Mouse (Mus musculus) midbrain, embryonic 10.5 days (tissue): ENCODE measurements around the gene Eid3. TPM values are rescaled to one million over a fixed set of nuclear protein-coding genes. Genes with fewer than 3 reads are reported as not detected.

ENCODE experiments used
- DNase-seq: peaks from one replicate; pipeline ENCODE4 v3.0.0-alpha.2; 2017; ENCODE audit warnings: low spot score
- H3K27ac ChIP-seq: fragments of 300-500 bp; sonication (generic); replicated peaks from 2 replicates; pipeline ENCODE4 v1.5.1; 2016; ENCODE audit warnings: mild to moderate bottlenecking
- H3K27me3 ChIP-seq: fragments of 300-500 bp; sonication (generic); 2 replicates; pipeline ENCODE4 v1.6.1; 2016; ENCODE audit warnings: low read depth, mild to moderate bottlenecking; ENCODE audit not compliant: poor library complexity, severe bottlenecking
- H3K36me3 ChIP-seq: fragments of 300-500 bp; sonication (generic); 2 replicates; pipeline ENCODE4 v1.6.1; 2016; ENCODE audit warnings: mild to moderate bottlenecking, moderate library complexity
- H3K4me1 ChIP-seq: fragments of 300-500 bp; sonication (generic); 2 replicates; pipeline ENCODE4 v1.6.1; 2016
- H3K4me3 ChIP-seq: fragments of 300-500 bp; sonication (generic); 2 replicates; pipeline ENCODE4 v1.5.1; 2016; ENCODE audit warnings: mild to moderate bottlenecking, moderate library complexity
- H3K9me3 ChIP-seq: fragments of 300-500 bp; sonication (generic); replicated peaks from 2 replicates; pipeline ENCODE4 v1.6.1; 2016; ENCODE audit warnings: mild to moderate bottlenecking
- whole genome bisulfite sequencing: fragments of 180-500 bp; shearing (Covaris S2); methylation state at CpG from one replicate; pipeline ENCODE4 v1.1.7; 2016; 5-methylcytosine and 5-hydroxymethylcytosine counted together
- polyA plus RNA-seq: library from polyadenylated mRNA; unstranded; fragments of >200 nt; fragmentation: Nextera tagmentation; extraction: Ambion mirVana; gene quantifications from 2 replicates; pipeline ENCODE4 v1.2.1, GENCODE M21; 2016

Eid3 gene
- polyA plus RNA-seq, 1 experiment from 2014 or later, result 0.15 TPM

DNA sequence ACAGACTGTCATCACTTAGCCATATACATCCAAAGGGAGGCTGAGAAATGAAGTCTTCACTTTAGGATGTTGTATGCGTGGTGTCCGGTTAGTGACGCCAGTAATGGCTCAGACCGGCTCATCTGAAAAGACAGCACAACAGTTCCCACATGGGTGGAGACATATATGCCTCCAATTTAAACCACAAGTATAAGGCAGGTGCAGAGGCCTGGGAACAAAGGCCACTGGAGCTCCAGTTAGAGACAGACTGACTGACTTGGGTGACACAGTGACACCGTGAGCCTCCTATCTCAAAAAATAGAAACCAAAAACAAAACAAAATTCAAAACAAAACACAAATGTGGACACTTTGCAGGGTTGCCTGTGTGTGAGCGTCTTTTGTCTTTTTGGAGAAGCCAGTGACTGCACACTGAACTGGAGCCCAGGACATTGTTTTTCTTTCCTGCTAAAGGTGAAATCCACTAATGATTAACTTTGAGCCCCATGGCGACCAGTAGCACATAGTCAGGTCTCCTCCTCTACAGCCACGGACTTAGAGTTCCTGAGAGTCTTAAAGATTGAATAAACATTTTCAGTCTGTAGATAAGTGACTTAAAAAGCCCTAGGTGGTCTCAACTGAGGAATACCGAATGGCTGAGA, 18.5 kb upstream of the Eid3 start:
- no peaks in the 10 kb centered on the region for H3K9me3 ChIP-seq
- 87% methylated on average over 9 of the region's 9 CpGs for WGBS
- H3K4me1 ChIP-seq, result peaks cover 8% of the 10 kb centered on the region
- no peak overlapping the region for H3K4me3 ChIP-seq
- H3K36me3 ChIP-seq, result no peaks in the 10 kb centered on the region
- no peak for DNase-seq
- no peak overlapping the region for H3K27ac ChIP-seq
- no peaks in the 10 kb centered on the region for H3K27me3 ChIP-seq

DNA sequence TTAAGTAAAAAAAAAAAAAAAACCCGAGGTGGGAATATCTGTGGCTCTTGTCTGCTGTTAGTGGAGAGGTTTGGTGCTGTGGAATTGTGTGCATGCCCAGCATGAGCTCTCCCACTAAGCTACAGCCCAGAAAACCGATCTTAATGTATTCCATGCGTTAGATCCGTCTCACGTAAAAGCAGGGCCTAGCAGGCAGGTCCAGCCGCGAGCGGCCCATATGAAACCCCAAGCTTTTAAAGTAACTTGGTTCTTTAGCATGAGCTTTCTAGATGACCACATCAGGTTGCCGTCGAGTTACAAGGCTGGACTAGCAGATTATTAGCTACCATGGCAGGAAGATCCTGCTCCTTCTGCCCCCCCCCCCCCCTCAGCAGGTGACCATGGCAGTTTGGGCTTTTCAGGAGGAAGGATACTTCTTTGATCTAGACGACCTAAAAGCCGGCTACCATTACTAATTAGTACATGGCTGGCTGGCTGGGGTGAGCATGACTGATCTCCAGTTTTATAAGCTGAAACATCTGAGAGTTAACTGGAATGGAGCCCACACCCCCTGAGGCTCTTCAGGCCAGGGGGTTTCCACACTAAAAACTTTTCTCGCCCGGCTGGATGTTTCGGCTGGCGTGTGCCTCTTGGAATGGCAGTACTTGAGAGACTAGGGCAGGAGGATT, 16.6 kb upstream of the Eid3 start:
- Histone ChIP-seq H3K4me3 (no peak overlapping the region), H3K4me1 (peaks cover 8% of the 10 kb centered on the region), H3K9me3 (no peaks in the 10 kb centered on the region), H3K36me3 (no peaks in the 10 kb centered on the region), H3K27ac (no peak overlapping the region), H3K27me3 (no peaks in the 10 kb centered on the region)
- DNase-seq, result no peak
- 57% methylated on average over 16 of the region's 16 CpGs for WGBS

DNA sequence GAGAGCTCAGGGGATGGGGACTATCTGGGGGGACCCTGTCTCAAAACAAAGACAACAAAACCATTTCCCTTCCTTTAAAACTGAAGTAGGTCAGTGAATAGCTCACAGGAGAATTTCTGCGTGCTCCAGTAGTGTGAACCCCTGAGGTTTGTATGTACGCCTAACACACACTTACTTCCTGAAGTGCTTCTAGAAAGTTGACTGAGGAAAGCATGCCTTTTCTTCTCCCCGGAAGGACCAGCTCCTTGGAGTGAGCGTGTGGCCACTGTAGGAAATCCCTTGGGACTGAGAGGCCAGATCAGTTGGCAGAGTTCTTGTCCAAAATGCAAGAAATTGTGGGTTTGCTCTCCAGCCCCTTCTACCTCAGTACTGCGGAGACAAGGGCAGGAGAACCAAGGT, 16.1 kb upstream of the Eid3 start:
- H3K4me1 ChIP-seq, result peaks cover 8% of the 10 kb centered on the region
- H3K4me3 ChIP-seq, result no peak overlapping the region
- DNase-seq, result no peak
- H3K9me3 ChIP-seq, result no peaks in the 10 kb centered on the region
- H3K27me3 ChIP-seq, result no peaks in the 10 kb centered on the region
- H3K36me3 ChIP-seq, result no peaks in the 10 kb centered on the region
- H3K27ac ChIP-seq, result no peak overlapping the region
- 86% methylated on average over 5 of the region's 5 CpGs for WGBS

DNA sequence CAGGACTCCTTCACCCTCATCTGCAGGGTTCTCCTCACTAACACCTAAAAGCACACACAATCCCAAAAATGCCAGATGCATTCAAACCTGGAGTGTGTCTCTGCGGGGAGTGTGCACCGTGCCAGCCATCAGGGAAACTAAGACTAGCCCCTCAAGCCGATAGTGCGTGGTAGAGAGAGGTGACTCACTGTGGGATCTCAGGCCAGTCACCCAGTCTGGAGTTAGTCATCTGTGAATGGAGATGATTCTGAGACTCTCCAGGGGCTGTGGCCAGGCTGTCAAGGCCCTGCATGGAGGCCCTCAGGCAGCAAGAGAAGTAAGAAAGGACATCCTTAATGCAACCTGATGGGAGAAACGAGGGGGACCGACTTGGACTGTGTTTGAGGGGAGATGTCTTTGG, 14.7 kb upstream of the Eid3 start:
- Histone ChIP-seq H3K9me3 (no peaks in the 10 kb centered on the region), H3K36me3 (no peaks in the 10 kb centered on the region), H3K27ac (no peak overlapping the region), H3K4me3 (no peak overlapping the region), H3K27me3 (no peaks in the 10 kb centered on the region), H3K4me1 (peaks cover 18% of the 10 kb centered on the region)
- 87% methylated on average over 6 of the region's 6 CpGs for WGBS
- DNase-seq, result no peak

DNA sequence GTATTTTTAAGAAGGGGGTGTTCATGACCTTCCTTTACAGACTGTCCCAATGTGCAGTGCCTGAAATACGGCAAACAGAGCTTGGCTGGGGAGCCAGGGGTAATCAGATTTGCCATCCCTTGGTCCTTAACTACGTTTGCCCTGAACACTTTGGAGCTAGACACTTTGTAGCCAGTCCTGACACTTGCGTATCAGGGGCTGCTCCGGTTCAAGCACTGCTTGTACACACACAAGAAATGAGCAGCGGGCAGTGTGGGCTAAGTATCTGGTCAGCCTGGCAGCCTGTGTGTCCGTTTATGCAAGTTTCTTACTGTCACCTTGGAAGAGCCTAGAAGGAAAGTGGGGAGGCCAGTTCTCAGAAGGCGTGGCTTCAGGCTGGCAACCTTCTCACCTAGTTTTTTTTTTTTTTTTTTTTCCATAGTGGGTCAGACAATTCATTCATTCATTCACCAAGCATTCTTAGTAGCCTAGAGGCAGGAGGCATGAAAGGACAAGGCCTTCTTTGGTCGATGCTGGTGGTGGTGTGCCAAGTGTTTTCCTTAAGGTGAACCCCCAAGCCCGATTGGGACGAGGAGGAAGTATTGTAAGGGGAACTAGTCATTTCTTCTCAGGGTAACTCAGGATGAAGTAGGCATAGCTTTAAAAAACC, 8.3 kb upstream of the Eid3 start:
- peak overlapping the region; percentile 74 for H3K4me3 ChIP-seq
- peak overlapping the region; percentile 98 for H3K27ac ChIP-seq
- peaks cover 10% of the 10 kb centered on the region; the same call in 1 of the 2 replicates for H3K27me3 ChIP-seq
- peaks cover 12% of the 10 kb centered on the region for H3K36me3 ChIP-seq
- 57% methylated on average over 10 of the region's 10 CpGs for WGBS
- H3K9me3 ChIP-seq, result no peaks in the 10 kb centered on the region
- H3K4me1 ChIP-seq, result peaks cover 46% of the 10 kb centered on the region
- DNase-seq, result no peak

DNA sequence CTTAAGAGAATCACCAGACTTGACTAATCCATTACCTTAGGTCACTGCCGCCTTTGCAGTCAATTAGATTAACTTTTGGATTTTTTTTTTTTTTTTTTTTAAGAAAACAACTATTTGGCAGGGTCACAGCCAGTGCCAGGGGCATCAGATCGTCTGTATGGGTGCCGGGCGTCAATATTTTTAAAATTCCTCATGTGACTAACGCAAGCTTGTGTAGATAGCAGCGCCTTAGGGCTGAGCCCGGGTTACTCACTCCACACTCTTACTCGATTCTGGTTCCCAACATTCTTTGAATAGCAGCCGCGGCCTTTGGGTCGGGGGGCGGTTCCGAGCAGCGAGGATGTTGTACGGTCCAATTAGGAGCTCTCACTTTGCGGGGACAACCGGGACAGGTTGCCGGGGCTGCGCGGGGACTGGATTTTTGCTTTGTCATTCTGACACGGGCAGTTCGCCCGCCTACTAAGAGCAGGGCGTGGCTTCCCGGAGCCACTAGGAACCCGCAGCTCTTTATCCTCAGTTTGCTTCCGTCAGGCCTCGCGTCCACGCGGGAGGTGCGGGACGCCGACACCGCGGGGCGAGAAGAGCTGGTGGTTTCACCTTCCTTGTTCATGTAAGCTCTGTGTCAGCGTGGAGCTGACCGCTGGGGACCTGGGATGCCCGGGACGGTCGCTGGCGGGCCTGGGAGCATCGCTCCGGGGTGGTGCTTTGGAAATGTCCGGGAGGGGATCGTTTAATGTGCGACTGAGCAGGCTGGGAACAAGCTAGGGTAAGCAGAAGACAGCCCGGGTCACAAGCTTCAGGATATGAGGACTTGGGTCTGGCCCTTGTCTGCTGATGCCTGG, 7.5 kb upstream of the Eid3 start:
- Histone ChIP-seq H3K4me1 (peaks cover 50% of the 10 kb centered on the region), H3K27me3 (peaks cover 10% of the 10 kb centered on the region; the same call in 1 of the 2 replicates), H3K4me3 (peak overlapping the region; percentile 74), H3K27ac (peak overlapping the region; percentile 98), H3K36me3 (peaks cover 19% of the 10 kb centered on the region), H3K9me3 (no peaks in the 10 kb centered on the region)
- WGBS, result under 1% methylated on average over 49 of the region's 49 CpGs
- DNase-seq, result peak; percentile 91

DNA sequence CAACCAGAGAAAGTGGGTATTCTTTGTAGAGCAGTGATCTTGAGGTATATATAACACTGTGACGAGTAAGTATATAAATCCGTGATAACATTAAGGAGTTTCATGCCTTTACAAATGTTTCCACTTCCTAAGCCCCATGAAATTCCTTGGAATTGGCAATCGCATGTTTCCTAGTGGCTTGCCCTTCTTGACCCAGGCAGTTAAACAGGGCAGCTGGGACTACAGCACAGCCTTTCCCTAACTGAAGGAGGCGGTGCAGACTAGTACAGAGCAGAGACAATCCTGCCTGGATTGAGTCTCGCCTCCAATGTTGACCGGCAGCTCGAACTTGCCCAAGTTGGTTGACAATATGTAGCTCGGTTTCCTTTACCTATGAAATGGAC, 6.9 kb upstream of the Eid3 start:
- peaks cover 26% of the 10 kb centered on the region for H3K36me3 ChIP-seq
- H3K27me3 ChIP-seq, result peaks cover 10% of the 10 kb centered on the region; the same call in 1 of the 2 replicates
- H3K4me1 ChIP-seq, result peaks cover 50% of the 10 kb centered on the region
- DNase-seq, result peak; percentile 58
- under 1% methylated on average over 8 of the region's 8 CpGs for WGBS
- no peaks in the 10 kb centered on the region for H3K9me3 ChIP-seq
- H3K27ac ChIP-seq, result peak overlapping the region; percentile 98
- H3K4me3 ChIP-seq, result peak overlapping the region; percentile 74

DNA sequence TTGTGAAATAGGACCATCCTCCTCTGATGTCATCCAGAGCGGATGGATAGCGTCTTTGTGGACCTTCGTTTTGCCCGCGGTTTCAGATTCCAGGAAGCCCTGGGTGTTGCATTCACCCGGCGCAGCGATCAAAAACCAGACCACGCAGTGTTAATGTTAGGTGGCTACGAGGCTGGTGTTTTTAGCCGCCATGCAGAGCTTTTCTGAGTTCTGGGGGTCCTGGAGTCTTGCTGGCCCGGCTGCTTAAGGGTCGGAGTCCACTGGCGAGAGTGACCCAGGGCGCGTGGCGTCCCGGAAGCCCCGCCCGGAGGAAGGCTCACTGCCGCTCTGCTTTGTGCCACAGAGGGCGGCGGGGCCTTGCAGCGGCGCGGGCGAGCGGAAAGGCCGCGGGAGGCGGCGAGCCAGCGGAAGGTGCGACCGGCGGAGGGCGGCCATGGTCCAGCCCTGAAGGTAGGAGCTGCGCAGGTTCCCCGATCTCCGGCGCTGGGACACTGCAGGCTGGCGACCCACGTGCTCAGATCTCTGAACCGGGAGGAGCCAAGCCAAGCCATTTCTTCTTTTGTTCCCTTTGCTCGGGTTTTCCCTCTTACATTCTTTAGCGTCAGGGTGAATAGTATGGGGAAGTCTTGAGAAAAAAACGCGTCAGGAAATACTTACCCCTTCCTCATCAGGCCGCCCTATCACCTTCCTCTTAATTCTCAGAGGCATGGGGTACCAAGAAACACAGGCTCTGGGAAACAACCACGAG, 6.1 kb upstream of the Eid3 start:
- Histone ChIP-seq H3K9me3 (no peaks in the 10 kb centered on the region), H3K4me3 (peak overlapping the region; percentile 74), H3K27me3 (peaks cover 10% of the 10 kb centered on the region; the same call in 1 of the 2 replicates), H3K4me1 (peaks cover 50% of the 10 kb centered on the region), H3K36me3 (peaks cover 30% of the 10 kb centered on the region), H3K27ac (peak overlapping the region; percentile 98)
- under 1% methylated on average over 50 of the region's 50 CpGs for WGBS
- peak; percentile 84 for DNase-seq

DNA sequence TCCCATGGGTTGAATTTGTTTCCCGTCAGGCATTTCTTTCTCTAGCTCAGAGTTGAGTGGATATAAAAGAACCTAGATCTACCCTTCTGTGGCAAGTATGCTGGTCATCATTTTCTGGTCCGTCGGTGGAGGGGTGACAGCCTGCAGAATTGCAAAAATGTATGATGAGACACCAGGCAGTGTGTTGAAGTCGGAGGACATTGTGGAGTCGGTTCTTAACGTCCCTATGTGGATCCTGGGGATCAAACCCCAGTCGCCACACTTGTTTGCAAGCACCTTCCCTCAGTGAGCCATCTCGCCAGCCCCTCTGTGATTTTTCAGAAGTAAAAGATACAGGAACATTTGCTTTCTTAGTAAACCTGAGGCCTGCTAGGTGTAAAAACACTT, 5.5 kb upstream of the Eid3 start:
- H3K36me3 ChIP-seq, result peaks cover 36% of the 10 kb centered on the region
- no peak for DNase-seq
- H3K27ac ChIP-seq, result peak overlapping the region; percentile 98
- H3K4me1 ChIP-seq, result peaks cover 48% of the 10 kb centered on the region
- H3K4me3 ChIP-seq, result peak overlapping the region; percentile 74
- peaks cover 10% of the 10 kb centered on the region; the same call in 1 of the 2 replicates for H3K27me3 ChIP-seq
- no peaks in the 10 kb centered on the region for H3K9me3 ChIP-seq
- 12% methylated on average over 8 of the region's 8 CpGs for WGBS

DNA sequence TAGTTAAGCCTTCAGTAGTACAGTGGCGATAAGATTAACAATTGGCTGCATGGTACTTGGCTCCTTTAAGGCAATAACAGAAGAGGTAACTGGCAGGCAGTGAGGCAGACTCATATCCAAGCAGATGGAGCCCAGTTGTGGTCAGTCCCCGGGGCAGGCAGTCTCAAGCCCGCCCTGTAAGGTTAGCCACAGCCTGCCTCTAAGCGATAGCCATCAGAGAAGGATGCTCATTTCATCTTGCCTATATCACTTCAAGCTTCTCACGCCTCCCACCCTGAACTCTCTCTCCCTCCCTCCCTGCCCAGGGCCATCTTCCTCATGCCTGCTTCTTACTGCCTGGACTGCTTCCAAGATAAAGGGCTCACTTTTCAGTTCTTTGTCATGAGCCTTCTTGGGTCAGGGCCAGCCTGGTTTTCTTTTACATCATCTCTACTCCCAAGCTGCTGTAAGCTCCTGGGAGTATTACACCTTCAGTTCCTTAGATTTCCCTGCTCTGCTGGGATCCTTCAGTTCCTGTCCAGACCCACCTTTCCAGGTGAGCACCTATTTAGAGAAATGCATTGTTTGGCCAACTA, 3.2 kb upstream of the Eid3 start:
- Histone ChIP-seq H3K4me3 (no peak overlapping the region), H3K9me3 (no peaks in the 10 kb centered on the region), H3K27ac (no peak overlapping the region), H3K27me3 (peaks cover under 1% of the 10 kb centered on the region; the same call in 1 of the 2 replicates), H3K36me3 (peaks cover 58% of the 10 kb centered on the region), H3K4me1 (peaks cover 48% of the 10 kb centered on the region)
- 84% methylated on average over 5 of the region's 5 CpGs for WGBS
- no peak for DNase-seq

DNA sequence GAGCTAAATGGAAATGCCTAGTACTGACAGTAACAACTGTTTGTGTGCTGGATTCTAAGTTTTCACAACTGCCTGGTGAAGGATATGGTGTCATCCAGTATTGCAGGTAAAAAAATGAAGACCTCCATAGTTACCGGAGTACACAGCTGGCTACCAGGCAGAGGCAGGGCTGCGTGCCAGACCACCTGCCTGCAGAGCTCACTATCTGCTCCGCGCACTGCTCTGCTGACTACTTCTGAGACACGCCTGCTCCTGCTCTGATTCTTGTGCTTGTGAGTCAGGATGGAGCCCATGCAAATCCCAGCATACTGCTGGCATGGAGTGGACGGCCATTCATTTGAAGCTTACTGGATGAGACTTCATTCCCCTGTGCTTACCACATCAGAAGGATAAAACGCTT, 2.6 kb upstream of the Eid3 start:
- H3K4me1 ChIP-seq, result peaks cover 42% of the 10 kb centered on the region
- H3K27me3 ChIP-seq, result no peaks in the 10 kb centered on the region
- no peaks in the 10 kb centered on the region for H3K9me3 ChIP-seq
- WGBS, result 92% methylated on average over 7 of the region's 7 CpGs
- H3K27ac ChIP-seq, result no peak overlapping the region
- no peak overlapping the region for H3K4me3 ChIP-seq
- peaks cover 65% of the 10 kb centered on the region for H3K36me3 ChIP-seq
- DNase-seq, result no peak

DNA sequence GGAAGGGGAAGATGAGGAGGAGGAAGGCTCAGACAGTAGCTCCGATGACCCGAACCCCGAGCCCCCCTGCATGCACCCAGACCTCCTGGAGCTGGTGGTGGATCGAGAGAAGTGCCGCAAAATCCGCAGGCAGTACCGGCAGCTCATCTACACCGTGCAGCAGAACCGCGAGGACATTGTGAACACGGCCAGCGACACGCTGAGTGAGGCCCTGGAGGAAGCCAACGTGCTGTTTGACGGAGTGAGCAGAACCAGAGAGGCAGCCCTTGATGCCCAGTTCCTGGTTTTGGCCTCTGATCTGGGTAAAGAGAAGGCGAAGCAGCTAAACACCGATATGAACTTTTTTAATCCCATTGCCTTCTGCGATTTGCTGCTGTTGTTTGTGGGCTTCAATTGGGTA, 406 bp downstream of the Eid3 start:
- no peak for DNase-seq
- peaks cover 29% of the 10 kb centered on the region for H3K4me1 ChIP-seq
- H3K4me3 ChIP-seq, result no peak overlapping the region
- H3K27me3 ChIP-seq, result no peaks in the 10 kb centered on the region
- WGBS, result 93% methylated on average over 18 of the region's 18 CpGs
- H3K36me3 ChIP-seq, result peaks cover 89% of the 10 kb centered on the region
- H3K27ac ChIP-seq, result no peak overlapping the region
- H3K9me3 ChIP-seq, result no peaks in the 10 kb centered on the region
